In the genomic region with DNA sequence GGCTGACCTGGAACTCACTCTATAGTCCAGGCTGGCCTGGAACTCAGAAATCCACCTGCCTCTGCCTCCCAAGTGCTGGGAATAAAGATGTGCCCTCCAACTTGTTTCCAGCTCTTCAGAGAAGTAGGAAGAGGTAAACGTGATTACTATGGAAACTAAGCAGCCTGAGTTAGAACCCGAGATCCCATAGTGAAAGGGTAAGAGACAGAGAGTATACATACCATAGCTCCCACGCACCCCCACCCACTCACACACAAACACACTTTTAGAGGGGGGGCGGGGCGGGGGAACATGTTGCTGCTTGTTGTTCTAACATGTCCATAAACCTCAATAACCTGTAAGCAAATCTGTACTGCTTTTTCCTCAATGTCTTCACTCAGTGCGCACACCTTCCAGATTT, we compare ENCODE assay signal across 8 mouse cellular contexts. TPM values are rescaled to one million over a fixed set of nuclear protein-coding genes. Genes with fewer than 3 reads are reported as not detected.
DNase-seq lines count a peak whose midpoint lies in the region; ATAC-seq and TF ChIP-seq lines count a peak whose summit lies in the region.

No protein-coding gene starts in this region.

- peak overlapping the region; percentile 68 for H3K4me2 ChIP-seq in kidney, postnatal 0 days (ENCODE audit: low read length)
- peak overlapping the region; percentile 71 for H3K4me2 ChIP-seq in embryonic facial prominence, embryonic 13.5 days
- H3K4me2 ChIP-seq in intestine, embryonic 15.5 days (replicated peaks) = peak overlapping the region; percentile 72
- H3K4me2 ChIP-seq in neural tube, embryonic 12.5 days (replicated peaks) = peak overlapping the region; percentile 66

- ATAC-seq in kidney, postnatal 0 days (replicated peaks; ENCODE audit: low FRiP score, low read depth) = no peak
- no peak for ATAC-seq in embryonic facial prominence, embryonic 13.5 days (ENCODE audit: insufficient number of reproducible peaks, insufficient read depth, low FRiP score, low TSS enrichment, low read depth)
- ATAC-seq in intestine, embryonic 15.5 days = no peak
- ATAC-seq in neural tube, embryonic 12.5 days (ENCODE audit: low FRiP score, low read depth) = no peak

- TF ChIP-seq CTCF in kidney, postnatal 0 days (IDR thresholded peaks at IDR 0.05; ENCODE audit: low read depth) = no peak

- peak overlapping the region; percentile 99; the same call in 1 of the 2 replicates for H3K4me3 ChIP-seq in kidney, postnatal 0 days (replicated peaks; ENCODE audit: low read depth, low read length)
- H3K4me3 ChIP-seq in embryonic facial prominence, embryonic 13.5 days = peak overlapping the region; percentile 100
- H3K4me3 ChIP-seq in intestine, embryonic 15.5 days (replicated peaks) = peak overlapping the region; percentile 100
- H3K4me3 ChIP-seq in neural tube, embryonic 12.5 days = peak overlapping the region; percentile 98

- peaks cover 10% of the 10 kb centered on the region; the same call in 1 of the 2 replicates for H3K4me1 ChIP-seq in kidney, postnatal 0 days (replicated peaks; ENCODE audit: insufficient read depth, low read length)
- peaks cover 17% of the 10 kb centered on the region for H3K4me1 ChIP-seq in embryonic facial prominence, embryonic 13.5 days
- peaks cover 13% of the 10 kb centered on the region for H3K4me1 ChIP-seq in intestine, embryonic 15.5 days (replicated peaks)
- H3K4me1 ChIP-seq in neural tube, embryonic 12.5 days = peaks cover 13% of the 10 kb centered on the region

- H3K9ac ChIP-seq in kidney, postnatal 0 days (ENCODE audit: low read depth, low read length) = peak overlapping the region; percentile 100; the same call in 1 of the 2 replicates
- peak overlapping the region; percentile 99 for H3K9ac ChIP-seq in embryonic facial prominence, embryonic 13.5 days
- H3K9ac ChIP-seq in intestine, embryonic 15.5 days = peak overlapping the region; percentile 100
- peak overlapping the region; percentile 99 for H3K9ac ChIP-seq in neural tube, embryonic 12.5 days

- WGBS in kidney, postnatal 0 days = 62% methylated on average over 6 of the region's 6 CpGs
- WGBS in embryonic facial prominence, embryonic 13.5 days = 71% methylated on average over 6 of the region's 6 CpGs
- WGBS in intestine, embryonic 15.5 days = 65% methylated on average over 6 of the region's 6 CpGs
- WGBS in neural tube, embryonic 12.5 days = 80% methylated on average over 6 of the region's 6 CpGs

- no peak for DNase-seq in kidney, postnatal 0 days (ENCODE audit: low spot score)
- no peak for DNase-seq in kidney, adult 8-10 months
- DNase-seq in urinary bladder, postnatal 25 days (ENCODE audit: low spot score) = no peak
- no peak for DNase-seq in adrenal gland, adult 18-20 months (ENCODE audit: low spot score in 2 of 2)
- DNase-seq in right cerebral cortex, adult 2 months (ENCODE audit: low spot score in 2 of 2) = no peak

- H3K27ac ChIP-seq in kidney, postnatal 0 days = no peak overlapping the region
- peak overlapping the region; percentile 96; the same call in 1 of the 2 replicates for H3K27ac ChIP-seq in embryonic facial prominence, embryonic 13.5 days
- no peak overlapping the region; the same call in 1 of the 2 replicates for H3K27ac ChIP-seq in intestine, embryonic 15.5 days
- H3K27ac ChIP-seq in neural tube, embryonic 12.5 days = no peak overlapping the region

- H3K36me3 ChIP-seq in kidney, postnatal 0 days (ENCODE audit: insufficient read depth, low read length) = no peaks in the 10 kb centered on the region
- H3K36me3 ChIP-seq in embryonic facial prominence, embryonic 13.5 days = no peaks in the 10 kb centered on the region
- H3K36me3 ChIP-seq in intestine, embryonic 15.5 days = no peaks in the 10 kb centered on the region
- H3K36me3 ChIP-seq in neural tube, embryonic 12.5 days = no peaks in the 10 kb centered on the region

- H3K27me3 ChIP-seq in kidney, postnatal 0 days (ENCODE audit: insufficient read depth, low read length) = no peaks in the 10 kb centered on the region
- no peaks in the 10 kb centered on the region for H3K27me3 ChIP-seq in embryonic facial prominence, embryonic 13.5 days
- H3K27me3 ChIP-seq in intestine, embryonic 15.5 days (replicated peaks) = no peaks in the 10 kb centered on the region
- no peaks in the 10 kb centered on the region for H3K27me3 ChIP-seq in neural tube, embryonic 12.5 days (replicated peaks)

- no peaks in the 10 kb centered on the region for H3K9me3 ChIP-seq in kidney, postnatal 0 days (replicated peaks; ENCODE audit: low read length)
- no peaks in the 10 kb centered on the region for H3K9me3 ChIP-seq in embryonic facial prominence, embryonic 13.5 days
- no peaks in the 10 kb centered on the region for H3K9me3 ChIP-seq in intestine, embryonic 15.5 days
- H3K9me3 ChIP-seq in neural tube, embryonic 12.5 days = 0 out of 2 replicates have a peak, but pooled peaks cover 6% of the 10 kb centered on the region

RNA-seq across cellular contexts. Expression of a gene that starts 2.0 kb away (rescaled TPM):
- 46.5 TPM in 2 replicates for polyA plus RNA-seq in kidney, postnatal 0 days (2015; fragmentation: Nextera tagmentation; extraction: Ambion mirVana)
- polyA plus RNA-seq in embryonic facial prominence, embryonic 13.5 days (2015; fragmentation: Nextera tagmentation; extraction: Ambion mirVana) = 83.9 and 95.4 TPM in 2 replicates
- 77.3 and 84.1 TPM in 2 replicates for polyA plus RNA-seq in intestine, embryonic 15.5 days (2015; fragmentation: Nextera tagmentation; extraction: Ambion mirVana)
- polyA plus RNA-seq in neural tube, embryonic 12.5 days (2016; fragmentation: Nextera tagmentation; extraction: Ambion mirVana) = 127 and 133 TPM in 2 replicates
- 10 to 100 TPM; 72.7 to 88.5 TPM for total RNA-seq in adrenal gland, adult 18-20 months (2021)

RNA-seq across cellular contexts. Expression of a gene that starts 37.1 kb away (rescaled TPM):
- polyA plus RNA-seq in kidney, postnatal 0 days (2015; fragmentation: Nextera tagmentation; extraction: Ambion mirVana) = 54.3 and 56.9 TPM in 2 replicates
- 46.6 and 50.1 TPM in 2 replicates for polyA plus RNA-seq in embryonic facial prominence, embryonic 13.5 days (2015; fragmentation: Nextera tagmentation; extraction: Ambion mirVana)
- polyA plus RNA-seq in intestine, embryonic 15.5 days (2015; fragmentation: Nextera tagmentation; extraction: Ambion mirVana) = 55.4 and 60.3 TPM in 2 replicates
- 42.3 and 48.9 TPM in 2 replicates for polyA plus RNA-seq in neural tube, embryonic 12.5 days (2016; fragmentation: Nextera tagmentation; extraction: Ambion mirVana)
- total RNA-seq in adrenal gland, adult 18-20 months (2021) = 10 to 100 TPM; 29.7 to 40.0 TPM
